Mouse (Mus musculus) CD4-positive, CD25-positive, alpha-beta regulatory T cell (primary cell): ENCODE data around the gene Eftud2. TPM values are rescaled to one million over a fixed set of nuclear protein-coding genes. Genes with fewer than 3 reads are reported as not detected.

Source experiments
- polyA plus RNA-seq: library from polyadenylated mRNA; unstranded; fragments of 100-300 nt; shearing (Covaris generic); gene quantifications from one replicate; pipeline ENCODE4 v1.2.1, GENCODE M21; 2017

Eftud2 gene
- 161 TPM for polyA plus RNA-seq

GRCm38 (mm10) chr11:102880585-102881313 is at the start of gene Eftud2, which contains the start of gene Ccdc103:
TSS of gene Eftud2 (minus strand) at chr11:102880985.
TSS of gene Ccdc103 (plus strand) at chr11:102881204.

GRCm38 (mm10) chr11:102924557-102925350 is 44.0 kb upstream of the Eftud2 start, which contains the start of gene Kif18b:
TSS of gene Kif18b (minus strand) at chr11:102925124.

GRCm38 (mm10) chr11:102900763-102901162 is 20.0 kb upstream of the Eftud2 start, which contains the start of gene Gfap:
TSS of gene Gfap (minus strand) at chr11:102900912.

GRCm38 (mm10) chr11:102884616-102885219 is 3.9 kb upstream of the Eftud2 start, which contains the start of gene Fam187a:
TSS of gene Fam187a (plus strand) at chr11:102885169.

GRCm38 (mm10) chr11:102835549-102835948 is 45.2 kb downstream of the Eftud2 start, which contains the start of gene Higd1b:
TSS of gene Higd1b (plus strand) at chr11:102835849.

GRCm38 (mm10) chr11:102819021-102819782 is 61.6 kb downstream of the Eftud2 start, which contains the start of gene Gjc1:
TSS of gene Gjc1 (minus strand) at chr11:102819700.

Other genes with a start within 250 kb of the Eftud2 start
- gene Meioc, start 217.3 kb downstream of the Eftud2 start, polyA plus RNA-seq: not detected
- 32.9 TPM for gene Ccdc43, start 183.2 kb downstream of the Eftud2 start, polyA plus RNA-seq
- gene Adam11, start 119.5 kb downstream of the Eftud2 start, polyA plus RNA-seq: 0.17 TPM
- not detected for gene Gjc1, start 61.3 kb downstream of the Eftud2 start, polyA plus RNA-seq
- gene Higd1b, start 45.1 kb downstream of the Eftud2 start, polyA plus RNA-seq: not detected
- not detected for gene Ccdc103, start 219 bp upstream of the Eftud2 start, polyA plus RNA-seq
- not detected for gene Fam187a, start 4.2 kb upstream of the Eftud2 start, polyA plus RNA-seq
- not detected for gene Gfap, start 19.9 kb upstream of the Eftud2 start, polyA plus RNA-seq
- 1.4 TPM for gene Kif18b, start 44.1 kb upstream of the Eftud2 start, polyA plus RNA-seq
- not detected for gene C1ql1, start 65.7 kb upstream of the Eftud2 start, polyA plus RNA-seq
- gene Nmt1, start 147.2 kb upstream of the Eftud2 start, polyA plus RNA-seq: 75.3 TPM
- gene Dcakd, start 147.3 kb upstream of the Eftud2 start, polyA plus RNA-seq: 26.3 TPM
- gene Plcd3, start 220.7 kb upstream of the Eftud2 start, polyA plus RNA-seq: not detected
- gene Acbd4, start 220.7 kb upstream of the Eftud2 start, polyA plus RNA-seq: 48.3 TPM
- gene Hexim1, start 235.2 kb upstream of the Eftud2 start, polyA plus RNA-seq: 4.2 TPM